Mouse (Mus musculus) cerebral cortex, adult 2 months (tissue): Measurements from ENCODE around the gene Ttyh2.

ENCODE experiments used
- WGBS: fragments of 180-500 bp; shearing (Covaris S2); methylation state at CpG from one replicate; pipeline ENCODE4 v1.1.7; 2018; 5-methylcytosine and 5-hydroxymethylcytosine counted together

Gene Ttyh2

GRCm38 (mm10) chr11:114662161-114662560 lies 13.1 kb upstream of the Ttyh2 start:
- WGBS, result 78% methylated on average over 14 of the region's 14 CpGs

- 29% methylated on average over 6 of the region's 6 CpGs for WGBS
These were observed 12.4 kb upstream of the Ttyh2 start for GRCm38 (mm10) chr11:114662746-114663362.

GRCm38 (mm10) chr11:114664164-114664563 lies 11.1 kb upstream of the Ttyh2 start:
- 82% methylated on average over 7 of the region's 7 CpGs for WGBS

GRCm38 (mm10) chr11:114665463-114665862 lies 9.8 kb upstream of the Ttyh2 start:
- 75% methylated on average over 2 of the region's 2 CpGs for WGBS

- WGBS, result 26% methylated on average over 13 of the region's 13 CpGs
These were observed 8.4 kb upstream of the Ttyh2 start for GRCm38 (mm10) chr11:114666786-114667185.

- 49% methylated on average over 17 of the region's 18 CpGs for WGBS
These were observed 7.8 kb upstream of the Ttyh2 start for GRCm38 (mm10) chr11:114667236-114667931.

- 23% methylated on average over 11 of the region's 11 CpGs for WGBS
These were observed 7.3 kb upstream of the Ttyh2 start for GRCm38 (mm10) chr11:114667932-114668285.

- WGBS, result under 1% methylated on average over 21 of the region's 21 CpGs
These were observed 6.9 kb upstream of the Ttyh2 start, which contains the start of gene Rpl38 for GRCm38 (mm10) chr11:114668301-114668710. Gene Rpl38, plus strand, starts transcription at chr11:114668524.

GRCm38 (mm10) chr11:114668741-114669623 lies 6.2 kb upstream of the Ttyh2 start:
- under 1% methylated on average over 60 of the region's 60 CpGs for WGBS

- 8% methylated on average over 12 of the region's 12 CpGs for WGBS
These were observed 5.5 kb upstream of the Ttyh2 start for GRCm38 (mm10) chr11:114669651-114670168.

- WGBS, result 54% methylated on average over 5 of the region's 5 CpGs
These were observed 4.1 kb upstream of the Ttyh2 start for GRCm38 (mm10) chr11:114671147-114671546.

GRCm38 (mm10) chr11:114672794-114673718 lies 2.2 kb upstream of the Ttyh2 start:
- 53% methylated on average over 9 of the region's 9 CpGs for WGBS

GRCm38 (mm10) chr11:114673719-114674050 lies 1.5 kb upstream of the Ttyh2 start:
- WGBS, result 88% methylated on average over 2 of the region's 2 CpGs

GRCm38 (mm10) chr11:114674180-114674579 lies 1.1 kb upstream of the Ttyh2 start:
- WGBS, result 60% methylated on average over 8 of the region's 8 CpGs

- WGBS, result 100% methylated on average over 2 of the region's 3 CpGs
These were observed 435 bp upstream of the Ttyh2 start for GRCm38 (mm10) chr11:114674796-114675195.

GRCm38 (mm10) chr11:114675826-114676401 lies 683 bp downstream of the Ttyh2 start:
- 6% methylated on average over 27 of the region's 27 CpGs for WGBS

- WGBS, result 39% methylated on average over 14 of the region's 14 CpGs
These were observed 1.2 kb downstream of the Ttyh2 start for GRCm38 (mm10) chr11:114676431-114676830.

GRCm38 (mm10) chr11:114676896-114677530 lies 1.8 kb downstream of the Ttyh2 start:
- 37% methylated on average over 9 of the region's 9 CpGs for whole genome bisulfite sequencing

- WGBS, result 67% methylated on average over 8 of the region's 8 CpGs
These were observed 4.4 kb downstream of the Ttyh2 start for GRCm38 (mm10) chr11:114679582-114679981.

- WGBS, result 62% methylated on average over 10 of the region's 10 CpGs
These were observed 5.1 kb downstream of the Ttyh2 start for GRCm38 (mm10) chr11:114680291-114680690.
